Mouse (Mus musculus) limb, embryonic 12.5 days (tissue): ENCODE measurements around the gene Cmtm6. TPM values are rescaled to one million over a fixed set of nuclear protein-coding genes. Genes with fewer than 3 reads are reported as not detected.

ENCODE experiments used
- ATAC-seq: fragments of 200-750 bp; cut with Nextera tagmentation; 2 replicates; pipeline ENCODE4 v1.8.0; 2017; ENCODE audit warnings: low read depth, moderate TSS enrichment; ENCODE audit not compliant: insufficient number of reproducible peaks, insufficient read depth, low FRiP score, low TSS enrichment
- H3K27ac ChIP-seq: fragments of 300-500 bp; sonication (generic); 2 replicates; pipeline ENCODE4 v1.5.1; 2016; ENCODE audit warnings: mild to moderate bottlenecking, moderate library complexity
- H3K27me3 ChIP-seq: fragments of 300-500 bp; sonication (generic); 2 replicates; pipeline ENCODE4 v1.6.1; 2016; ENCODE audit warnings: mild to moderate bottlenecking, moderate library complexity
- H3K36me3 ChIP-seq: fragments of 300-500 bp; sonication (generic); 2 replicates; pipeline ENCODE4 v1.6.1; 2016; ENCODE audit warnings: mild to moderate bottlenecking, moderate library complexity
- H3K4me1 ChIP-seq: fragments of 300-500 bp; sonication (generic); replicated peaks from 2 replicates; pipeline ENCODE4 v1.6.1; 2016
- H3K4me2 ChIP-seq: fragments of 300-500 bp; sonication (generic); 2 replicates; pipeline ENCODE4 v1.6.1; 2016; ENCODE audit warnings: mild to moderate bottlenecking, moderate library complexity
- H3K4me3 ChIP-seq: fragments of 300-500 bp; sonication (generic); replicated peaks from 2 replicates; pipeline ENCODE4 v1.5.1; 2016; ENCODE audit warnings: mild to moderate bottlenecking
- H3K9ac ChIP-seq: fragments of 300-500 bp; sonication (generic); replicated peaks from 2 replicates; pipeline ENCODE4 v1.6.1; 2016; ENCODE audit warnings: mild to moderate bottlenecking, moderate library complexity
- H3K9me3 ChIP-seq: fragments of 300-500 bp; sonication (generic); 2 replicates; pipeline ENCODE4 v1.6.1; 2016; ENCODE audit warnings: mild to moderate bottlenecking, moderate library complexity
- WGBS: fragments of 180-500 bp; shearing (Covaris S2); methylation state at CpG from one replicate; pipeline ENCODE4 v1.1.7; 2016; 5-methylcytosine and 5-hydroxymethylcytosine counted together
- polyA plus RNA-seq: library from polyadenylated mRNA; unstranded; fragments of >200 nt; fragmentation: Nextera tagmentation; extraction: Ambion mirVana; gene quantifications from 2 replicates; pipeline ENCODE4 v1.2.1, GENCODE M21; 2016

Gene Cmtm6
- polyA plus RNA-seq, 1 experiment from 2014 or later = 24.9 TPM

GRCm38 (mm10) chr9:114752863-114753484 is 22.1 kb downstream of the Cmtm6 start:
- Histone ChIP-seq H3K4me1 (peaks cover 8% of the 10 kb centered on the region), H3K9me3 (no peaks in the 10 kb centered on the region), H3K27ac (peak overlapping the region; percentile 59; the same call in 1 of the 2 replicates), H3K4me2 (peak overlapping the region; percentile 84), H3K4me3 (peak overlapping the region; percentile 52), H3K27me3 (no peaks in the 10 kb centered on the region), H3K36me3 (peaks cover 58% of the 10 kb centered on the region), H3K9ac (peak overlapping the region; percentile 63)
- 9% methylated on average over 36 of the region's 36 CpGs for WGBS
- peak; percentile 70 for ATAC-seq

GRCm38 (mm10) chr9:114758272-114758671 is 27.4 kb downstream of the Cmtm6 start:
- Histone ChIP-seq H3K36me3 (peaks cover 85% of the 10 kb centered on the region), H3K9me3 (no peaks in the 10 kb centered on the region), H3K9ac (no peak overlapping the region), H3K27me3 (no peaks in the 10 kb centered on the region), H3K27ac (no peak overlapping the region), H3K4me2 (no peak overlapping the region), H3K4me3 (no peak overlapping the region), H3K4me1 (peaks cover 1% of the 10 kb centered on the region)
- no peak for ATAC-seq
- 84% methylated on average over 7 of the region's 7 CpGs for WGBS

GRCm38 (mm10) chr9:114758801-114759200 is 27.9 kb downstream of the Cmtm6 start:
- H3K9me3 ChIP-seq = no peaks in the 10 kb centered on the region
- H3K4me1 ChIP-seq = no peaks in the 10 kb centered on the region
- ATAC-seq = no peak
- H3K27ac ChIP-seq = no peak overlapping the region
- H3K27me3 ChIP-seq = no peaks in the 10 kb centered on the region
- H3K36me3 ChIP-seq = peaks cover 87% of the 10 kb centered on the region
- no peak overlapping the region for H3K9ac ChIP-seq
- H3K4me2 ChIP-seq = no peak overlapping the region
- H3K4me3 ChIP-seq = no peak overlapping the region
- WGBS = 86% methylated on average over 5 of the region's 5 CpGs

- H3K4me2 ChIP-seq = no peak overlapping the region
- H3K4me3 ChIP-seq = no peak overlapping the region
- H3K27me3 ChIP-seq = no peaks in the 10 kb centered on the region
- no peak overlapping the region for H3K27ac ChIP-seq
- H3K9me3 ChIP-seq = no peaks in the 10 kb centered on the region
- 94% methylated on average over 4 of the region's 4 CpGs for WGBS
- H3K36me3 ChIP-seq = peaks cover 86% of the 10 kb centered on the region
- H3K4me1 ChIP-seq = no peaks in the 10 kb centered on the region
- ATAC-seq = no peak
- H3K9ac ChIP-seq = no peak overlapping the region
Observed at GRCm38 (mm10) chr9:114759886-114760285, 29.0 kb downstream of the Cmtm6 start.

- no peak overlapping the region for H3K4me3 ChIP-seq
- H3K27ac ChIP-seq = no peak overlapping the region
- WGBS = 84% methylated on average over 5 of the region's 5 CpGs
- H3K9me3 ChIP-seq = no peaks in the 10 kb centered on the region
- no peak overlapping the region for H3K9ac ChIP-seq
- H3K4me2 ChIP-seq = no peak overlapping the region
- ATAC-seq = no peak
- peaks cover 82% of the 10 kb centered on the region for H3K36me3 ChIP-seq
- H3K4me1 ChIP-seq = no peaks in the 10 kb centered on the region
- H3K27me3 ChIP-seq = no peaks in the 10 kb centered on the region
Observed at GRCm38 (mm10) chr9:114760353-114760752, 29.4 kb downstream of the Cmtm6 start.

- ATAC-seq = no peak
- Histone ChIP-seq H3K27me3 (no peaks in the 10 kb centered on the region), H3K9me3 (0 out of 2 replicates have a peak, but pooled peaks cover 2% of the 10 kb centered on the region), H3K9ac (no peak overlapping the region), H3K27ac (no peak overlapping the region), H3K4me3 (no peak overlapping the region), H3K4me1 (peaks cover 3% of the 10 kb centered on the region), H3K36me3 (peaks cover 71% of the 10 kb centered on the region), H3K4me2 (no peak overlapping the region)
- 72% methylated on average over 11 of the region's 11 CpGs for WGBS
Observed at GRCm38 (mm10) chr9:114761848-114762247, 30.9 kb downstream of the Cmtm6 start.

GRCm38 (mm10) chr9:114763341-114763740 is 32.4 kb downstream of the Cmtm6 start:
- Histone ChIP-seq H3K4me2 (no peak overlapping the region), H3K27ac (no peak overlapping the region), H3K36me3 (peaks cover 58% of the 10 kb centered on the region), H3K9me3 (0 out of 2 replicates have a peak, but pooled peaks cover 2% of the 10 kb centered on the region), H3K4me1 (peaks cover 18% of the 10 kb centered on the region), H3K4me3 (no peak overlapping the region), H3K27me3 (no peaks in the 10 kb centered on the region), H3K9ac (no peak overlapping the region)
- ATAC-seq = no peak
- 65% methylated on average over 13 of the region's 13 CpGs for WGBS

- peaks cover 34% of the 10 kb centered on the region for H3K36me3 ChIP-seq
- H3K27ac ChIP-seq = peak overlapping the region; percentile 84
- 35% methylated on average over 13 of the region's 13 CpGs for WGBS
- H3K4me3 ChIP-seq = no peak overlapping the region
- peaks cover 20% of the 10 kb centered on the region for H3K4me1 ChIP-seq
- peak overlapping the region; percentile 24 for H3K4me2 ChIP-seq
- 0 out of 2 replicates have a peak, but pooled peaks cover 3% of the 10 kb centered on the region for H3K9me3 ChIP-seq
- H3K9ac ChIP-seq = 0 out of 2 replicates have a peak overlapping the region, but pooled peaks have one; percentile 27
- ATAC-seq = 0 out of 2 replicates have a peak, but pooled peaks have one; percentile 23
- H3K27me3 ChIP-seq = no peaks in the 10 kb centered on the region
Observed at GRCm38 (mm10) chr9:114767030-114767429, 36.1 kb downstream of the Cmtm6 start.

GRCm38 (mm10) chr9:114767507-114767906 is 36.6 kb downstream of the Cmtm6 start:
- Histone ChIP-seq H3K27me3 (no peaks in the 10 kb centered on the region), H3K9ac (peak overlapping the region; percentile 27; the same call in 1 of the 2 replicates), H3K4me3 (no peak overlapping the region), H3K9me3 (0 out of 2 replicates have a peak, but pooled peaks cover 7% of the 10 kb centered on the region), H3K36me3 (peaks cover 34% of the 10 kb centered on the region), H3K4me1 (peaks cover 20% of the 10 kb centered on the region), H3K27ac (peak overlapping the region; percentile 84), H3K4me2 (peak overlapping the region; percentile 24; the same call in 1 of the 2 replicates)
- ATAC-seq = 0 out of 2 replicates have a peak, but pooled peaks have one; percentile 18
- 24% methylated on average over 2 of the region's 2 CpGs for WGBS

GRCm38 (mm10) chr9:114768066-114768465 is 37.1 kb downstream of the Cmtm6 start:
- 47% methylated on average over 10 of the region's 10 CpGs for WGBS
- H3K27ac ChIP-seq = peak overlapping the region; percentile 84
- no peak for ATAC-seq
- peak overlapping the region; percentile 24 for H3K4me2 ChIP-seq
- 0 out of 2 replicates have a peak, but pooled peaks cover 9% of the 10 kb centered on the region for H3K9me3 ChIP-seq
- no peak overlapping the region for H3K4me3 ChIP-seq
- H3K9ac ChIP-seq = no peak overlapping the region; the same call in 1 of the 2 replicates
- H3K36me3 ChIP-seq = peaks cover 34% of the 10 kb centered on the region
- peaks cover 20% of the 10 kb centered on the region for H3K4me1 ChIP-seq
- H3K27me3 ChIP-seq = no peaks in the 10 kb centered on the region

GRCm38 (mm10) chr9:114770224-114770623 is 39.3 kb downstream of the Cmtm6 start:
- no peak overlapping the region for H3K4me2 ChIP-seq
- no peak overlapping the region for H3K4me3 ChIP-seq
- H3K9ac ChIP-seq = no peak overlapping the region
- WGBS = 83% methylated on average over 4 of the region's 4 CpGs
- no peak overlapping the region for H3K27ac ChIP-seq
- H3K36me3 ChIP-seq = peaks cover 27% of the 10 kb centered on the region
- peaks cover 23% of the 10 kb centered on the region for H3K4me1 ChIP-seq
- H3K9me3 ChIP-seq = 0 out of 2 replicates have a peak, but pooled peaks cover 9% of the 10 kb centered on the region
- H3K27me3 ChIP-seq = no peaks in the 10 kb centered on the region
- ATAC-seq = no peak
